Mouse (Mus musculus) intestine, postnatal 0 days (tissue): ENCODE data around the gene Gnb1. TPM values are rescaled to one million over a fixed set of nuclear protein-coding genes. Genes with fewer than 3 reads are reported as not detected.
A peak's percentile ranks its signal among the peaks of the same experiment; 100 is the strongest.

Source experiments
- ATAC-seq: fragments of 200-750 bp; cut with Nextera tagmentation; 2 replicates; pipeline ENCODE4 v1.8.0; 2017; ENCODE audit warnings: mild to moderate bottlenecking, moderate TSS enrichment, moderate library complexity
- H3K27ac ChIP-seq: fragments of 300-500 bp; sonication (generic); 2 replicates; pipeline ENCODE4 v1.5.1; 2014; ENCODE audit warnings: mild to moderate bottlenecking, low read depth, low read length, moderate library complexity
- H3K27me3 ChIP-seq: fragments of 300-500 bp; sonication (generic); replicated peaks from 2 replicates; pipeline ENCODE4 v1.6.1; 2014; ENCODE audit warnings: low read length, mixed read lengths; ENCODE audit not compliant: control insufficient read depth, insufficient read depth
- H3K36me3 ChIP-seq: fragments of 300-500 bp; sonication (generic); 2 replicates; pipeline ENCODE4 v1.6.1; 2014; ENCODE audit warnings: mild to moderate bottlenecking, moderate library complexity; ENCODE audit not compliant: control insufficient read depth, insufficient read depth
- H3K4me1 ChIP-seq: fragments of 300-500 bp; sonication (generic); replicated peaks from 2 replicates; pipeline ENCODE4 v1.6.1; 2014; ENCODE audit warnings: antibody characterized with exemption, low read length, mixed read lengths; ENCODE audit not compliant: control insufficient read depth, insufficient read depth
- H3K4me2 ChIP-seq: fragments of 300-500 bp; sonication (generic); replicated peaks from 2 replicates; pipeline ENCODE4 v1.6.1; 2014; ENCODE audit warnings: low read depth, mild to moderate bottlenecking, moderate library complexity
- H3K4me3 ChIP-seq: fragments of 300-500 bp; sonication (generic); 2 replicates; pipeline ENCODE4 v1.5.1; 2014; ENCODE audit warnings: low read depth, low read length
- H3K9ac ChIP-seq: fragments of 300-500 bp; sonication (generic); 2 replicates; pipeline ENCODE4 v1.6.1; 2014; ENCODE audit warnings: mild to moderate bottlenecking, low read depth, low read length
- H3K9me3 ChIP-seq: fragments of 300-500 bp; sonication (generic); 2 replicates; pipeline ENCODE4 v1.6.1; 2016; ENCODE audit warnings: mixed run types; ENCODE audit not compliant: control insufficient read depth
- CTCF ChIP-seq: sonication (generic); IDR thresholded peaks from 2 replicates; pipeline ENCODE4 v1.5.1; 2016; ENCODE audit warnings: low read depth, mild to moderate bottlenecking, control low read depth, antibody characterized with exemption, moderate library complexity
- WGBS: fragments of 180-500 bp; shearing (Covaris S2); extraction: QIAGEN DNeasy Blood & Tissue Kit; methylation state at CpG from one replicate; pipeline ENCODE4 v1.1.7; 2014; 5-methylcytosine and 5-hydroxymethylcytosine counted together
- polyA plus RNA-seq: library from polyadenylated mRNA; unstranded; fragments of >200 nt; fragmentation: Nextera tagmentation; extraction: Ambion mirVana; gene quantifications from 2 replicates; pipeline ENCODE4 v1.2.1, GENCODE M21; 2015

Gene Gnb1
- polyA plus RNA-seq, 1 experiment from 2014 or later = 336 TPM

- H3K9me3 ChIP-seq = no peaks in the 10 kb centered on the region
- TF ChIP-seq CTCF = no peak
- no peak overlapping the region for H3K4me2 ChIP-seq
- peaks cover 19% of the 10 kb centered on the region for H3K36me3 ChIP-seq
- no peak overlapping the region for H3K27ac ChIP-seq
- no peaks in the 10 kb centered on the region for H3K27me3 ChIP-seq
- no peak for ATAC-seq
- WGBS = 75% methylated on average over 11 of the region's 11 CpGs
- no peak overlapping the region for H3K4me3 ChIP-seq
- H3K9ac ChIP-seq = no peak overlapping the region
- 0 out of 2 replicates have a peak, but pooled peaks cover 3% of the 10 kb centered on the region for H3K4me1 ChIP-seq
Observed at GRCm38 (mm10) chr4:155574931-155575330, 83.8 kb downstream of the Gnb1 start.

DNA sequence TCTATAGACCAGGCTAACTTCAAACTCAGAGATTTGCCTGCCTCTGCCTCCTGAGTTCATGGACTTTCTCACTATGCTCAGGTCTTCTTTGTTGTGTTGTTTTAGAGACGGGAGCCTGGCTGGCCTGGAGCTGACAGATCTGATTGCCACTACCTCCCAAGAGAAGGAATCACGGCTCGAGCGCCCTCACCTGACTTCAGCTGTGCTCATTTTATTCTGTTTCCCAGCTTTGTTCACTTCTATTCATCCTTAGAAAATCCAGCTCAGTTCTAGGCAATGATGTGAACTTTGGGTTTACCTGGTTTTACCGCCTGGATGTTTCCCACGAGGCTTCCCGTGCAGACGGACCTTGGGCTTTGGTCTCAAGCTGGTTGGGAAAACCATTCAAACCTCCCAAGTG lies 84.4 kb downstream of the Gnb1 start:
- no peaks in the 10 kb centered on the region for H3K9me3 ChIP-seq
- peaks cover 19% of the 10 kb centered on the region for H3K36me3 ChIP-seq
- 86% methylated on average over 8 of the region's 8 CpGs for WGBS
- H3K4me3 ChIP-seq = no peak overlapping the region
- H3K9ac ChIP-seq = no peak overlapping the region
- no peak for TF ChIP-seq CTCF
- H3K27ac ChIP-seq = no peak overlapping the region
- H3K4me1 ChIP-seq = 0 out of 2 replicates have a peak, but pooled peaks cover 3% of the 10 kb centered on the region
- H3K27me3 ChIP-seq = no peaks in the 10 kb centered on the region
- no peak for ATAC-seq
- no peak overlapping the region for H3K4me2 ChIP-seq

DNA sequence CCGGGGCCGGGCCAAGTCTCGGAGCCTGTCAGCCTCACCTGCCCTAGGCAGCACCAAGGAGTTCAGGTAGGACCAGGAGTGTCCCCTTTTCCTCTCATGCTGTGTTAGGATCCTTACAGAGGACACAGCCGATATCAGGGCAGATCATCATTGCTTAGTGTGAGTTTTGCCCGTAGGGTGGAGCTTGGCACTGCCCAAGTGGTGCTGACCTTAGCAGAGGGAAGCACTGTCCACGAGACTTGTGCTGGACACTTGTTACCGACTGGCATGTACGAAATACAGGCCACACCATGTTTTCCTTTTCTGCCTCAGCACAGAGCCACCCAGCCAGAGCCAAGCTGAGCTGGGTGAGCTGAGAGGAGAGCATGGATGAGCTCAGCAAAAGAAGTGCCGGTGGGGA lies 86.0 kb downstream of the Gnb1 start:
- H3K27ac ChIP-seq = no peak overlapping the region
- no peaks in the 10 kb centered on the region for H3K27me3 ChIP-seq
- no peaks in the 10 kb centered on the region for H3K9me3 ChIP-seq
- H3K4me2 ChIP-seq = no peak overlapping the region
- no peak overlapping the region for H3K4me3 ChIP-seq
- peaks cover 22% of the 10 kb centered on the region for H3K36me3 ChIP-seq
- no peak for ATAC-seq
- WGBS = 89% methylated on average over 9 of the region's 9 CpGs
- 0 out of 2 replicates have a peak, but pooled peaks cover 3% of the 10 kb centered on the region for H3K4me1 ChIP-seq
- TF ChIP-seq CTCF = no peak
- H3K9ac ChIP-seq = no peak overlapping the region

DNA sequence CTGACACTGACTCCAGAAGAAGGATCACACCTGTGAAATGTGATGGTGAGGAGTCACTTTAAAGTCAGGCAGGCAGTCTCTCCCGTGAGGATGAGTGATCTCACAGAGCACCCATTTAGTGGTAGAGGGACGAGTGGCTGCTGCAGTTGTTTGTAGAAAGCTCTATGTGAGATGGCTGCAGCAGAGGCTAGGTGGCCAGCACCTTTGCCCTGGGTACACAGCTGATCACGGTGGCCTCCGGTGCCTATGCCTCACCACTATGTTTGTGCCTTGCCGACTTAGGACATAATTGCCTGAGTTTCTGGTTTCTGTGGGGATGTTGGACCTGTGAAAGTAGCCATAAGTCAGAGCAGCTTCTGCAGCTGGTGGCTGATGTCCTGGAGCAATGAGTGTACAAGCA lies 86.6 kb downstream of the Gnb1 start:
- 0 out of 2 replicates have a peak, but pooled peaks cover 3% of the 10 kb centered on the region for H3K4me1 ChIP-seq
- no peaks in the 10 kb centered on the region for H3K9me3 ChIP-seq
- H3K36me3 ChIP-seq = peaks cover 25% of the 10 kb centered on the region
- no peak overlapping the region for H3K4me2 ChIP-seq
- WGBS = 79% methylated on average over 5 of the region's 5 CpGs
- H3K27me3 ChIP-seq = no peaks in the 10 kb centered on the region
- TF ChIP-seq CTCF = no peak
- ATAC-seq = no peak
- H3K4me3 ChIP-seq = no peak overlapping the region
- H3K27ac ChIP-seq = no peak overlapping the region
- no peak overlapping the region for H3K9ac ChIP-seq

DNA sequence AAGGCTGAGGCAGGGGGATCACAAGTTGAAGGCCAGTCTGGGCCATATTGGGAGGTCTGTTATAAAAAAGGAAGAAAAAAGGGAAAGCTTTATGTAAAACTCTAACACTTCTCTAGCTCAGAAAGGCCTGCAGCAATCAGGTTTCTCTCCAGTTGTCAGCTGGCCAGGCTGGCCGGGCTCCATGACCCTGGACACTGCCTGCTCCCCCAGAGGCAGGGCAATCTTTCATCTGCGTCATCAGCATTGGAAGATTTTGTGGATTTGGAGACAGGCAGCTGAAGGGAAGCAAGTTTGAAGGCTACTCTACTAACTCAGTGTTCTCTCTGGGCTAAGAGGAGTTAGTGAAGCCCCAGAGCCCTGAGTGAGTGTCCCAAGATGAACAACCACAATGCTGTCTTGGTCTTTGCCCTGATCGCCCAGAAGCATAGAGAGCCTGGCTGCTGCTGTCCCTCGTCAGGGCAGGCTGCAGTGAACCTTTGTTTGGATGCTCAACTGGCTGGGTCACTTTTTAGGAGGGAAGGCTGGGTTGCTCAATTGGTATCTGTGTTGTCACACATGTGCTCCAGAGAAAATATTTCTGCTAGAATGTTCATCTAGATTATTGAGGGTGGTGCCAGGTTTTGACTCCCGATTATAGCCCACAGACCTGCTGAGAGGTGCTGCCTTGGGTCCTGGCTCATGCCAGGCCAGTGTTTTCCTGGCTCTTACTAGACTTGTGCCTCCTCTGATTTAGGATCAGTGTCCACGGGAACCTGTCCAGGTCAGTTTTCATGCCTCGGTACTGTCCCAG lies 87.4 kb downstream of the Gnb1 start:
- H3K27me3 ChIP-seq = no peaks in the 10 kb centered on the region
- WGBS = 88% methylated on average over 7 of the region's 7 CpGs
- H3K4me1 ChIP-seq = 0 out of 2 replicates have a peak, but pooled peaks cover 3% of the 10 kb centered on the region
- no peak for ATAC-seq
- no peaks in the 10 kb centered on the region for H3K9me3 ChIP-seq
- peaks cover 26% of the 10 kb centered on the region for H3K36me3 ChIP-seq
- H3K4me3 ChIP-seq = no peak overlapping the region
- H3K9ac ChIP-seq = no peak overlapping the region
- H3K27ac ChIP-seq = no peak overlapping the region
- no peak for TF ChIP-seq CTCF
- no peak overlapping the region for H3K4me2 ChIP-seq

DNA sequence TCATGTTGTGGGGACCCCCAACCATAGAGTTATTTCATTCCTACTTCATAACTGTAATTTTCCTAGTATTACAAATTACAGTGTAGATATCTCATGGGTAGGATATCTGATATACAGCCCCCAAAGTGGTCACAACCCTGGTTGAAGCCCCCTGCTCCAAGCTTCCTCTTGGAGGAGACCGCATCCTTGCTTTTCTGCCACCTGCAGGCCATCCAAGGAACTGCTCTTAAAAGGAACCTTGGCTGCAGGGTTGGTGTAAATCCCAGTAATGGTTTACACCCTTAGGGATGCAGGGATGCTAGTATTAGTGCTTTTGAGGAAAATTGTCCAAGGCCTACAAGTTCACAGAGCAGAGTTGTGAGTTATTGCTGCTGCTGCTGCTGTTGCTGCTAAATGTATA lies 89.3 kb downstream of the Gnb1 start:
- no peak overlapping the region for H3K4me2 ChIP-seq
- no peak overlapping the region for H3K4me3 ChIP-seq
- peak; percentile 86 for TF ChIP-seq CTCF
- WGBS = 31% methylated on average over 1 of the region's 1 CpGs
- H3K36me3 ChIP-seq = peaks cover 45% of the 10 kb centered on the region
- no peak for ATAC-seq
- no peaks in the 10 kb centered on the region for H3K4me1 ChIP-seq
- H3K27me3 ChIP-seq = no peaks in the 10 kb centered on the region
- H3K27ac ChIP-seq = no peak overlapping the region
- H3K9me3 ChIP-seq = no peaks in the 10 kb centered on the region
- no peak overlapping the region for H3K9ac ChIP-seq
